Mouse (Mus musculus) intestine, postnatal 0 days (tissue): Measurements from ENCODE around the gene Ogdh. TPM values are rescaled to one million over a fixed set of nuclear protein-coding genes. Genes with fewer than 3 reads are reported as not detected.

ENCODE experiments used
- ATAC-seq: fragments of 200-750 bp; cut with Nextera tagmentation; 2 replicates; pipeline ENCODE4 v1.8.0; 2017; ENCODE audit warnings: mild to moderate bottlenecking, moderate TSS enrichment, moderate library complexity
- H3K27ac ChIP-seq: fragments of 300-500 bp; sonication (generic); 2 replicates; pipeline ENCODE4 v1.5.1; 2014; ENCODE audit warnings: mild to moderate bottlenecking, low read depth, low read length, moderate library complexity
- H3K27me3 ChIP-seq: fragments of 300-500 bp; sonication (generic); replicated peaks from 2 replicates; pipeline ENCODE4 v1.6.1; 2014; ENCODE audit warnings: low read length, mixed read lengths; ENCODE audit not compliant: control insufficient read depth, insufficient read depth
- H3K36me3 ChIP-seq: fragments of 300-500 bp; sonication (generic); 2 replicates; pipeline ENCODE4 v1.6.1; 2014; ENCODE audit warnings: mild to moderate bottlenecking, moderate library complexity; ENCODE audit not compliant: control insufficient read depth, insufficient read depth
- H3K4me1 ChIP-seq: fragments of 300-500 bp; sonication (generic); replicated peaks from 2 replicates; pipeline ENCODE4 v1.6.1; 2014; ENCODE audit warnings: antibody characterized with exemption, low read length, mixed read lengths; ENCODE audit not compliant: control insufficient read depth, insufficient read depth
- H3K4me2 ChIP-seq: fragments of 300-500 bp; sonication (generic); replicated peaks from 2 replicates; pipeline ENCODE4 v1.6.1; 2014; ENCODE audit warnings: low read depth, mild to moderate bottlenecking, moderate library complexity
- H3K4me3 ChIP-seq: fragments of 300-500 bp; sonication (generic); 2 replicates; pipeline ENCODE4 v1.5.1; 2014; ENCODE audit warnings: low read depth, low read length
- H3K9ac ChIP-seq: fragments of 300-500 bp; sonication (generic); 2 replicates; pipeline ENCODE4 v1.6.1; 2014; ENCODE audit warnings: mild to moderate bottlenecking, low read depth, low read length
- H3K9me3 ChIP-seq: fragments of 300-500 bp; sonication (generic); 2 replicates; pipeline ENCODE4 v1.6.1; 2016; ENCODE audit warnings: mixed run types; ENCODE audit not compliant: control insufficient read depth
- CTCF ChIP-seq: sonication (generic); IDR thresholded peaks from 2 replicates; pipeline ENCODE4 v1.5.1; 2016; ENCODE audit warnings: low read depth, mild to moderate bottlenecking, control low read depth, antibody characterized with exemption, moderate library complexity
- WGBS: fragments of 180-500 bp; shearing (Covaris S2); extraction: QIAGEN DNeasy Blood & Tissue Kit; methylation state at CpG from one replicate; pipeline ENCODE4 v1.1.7; 2014; 5-methylcytosine and 5-hydroxymethylcytosine counted together
- polyA plus RNA-seq: library from polyadenylated mRNA; unstranded; fragments of >200 nt; fragmentation: Nextera tagmentation; extraction: Ambion mirVana; gene quantifications from 2 replicates; pipeline ENCODE4 v1.2.1, GENCODE M21; 2015

Gene Ogdh
- polyA plus RNA-seq, 1 experiment from 2014 or later, result 141 TPM

DNA sequence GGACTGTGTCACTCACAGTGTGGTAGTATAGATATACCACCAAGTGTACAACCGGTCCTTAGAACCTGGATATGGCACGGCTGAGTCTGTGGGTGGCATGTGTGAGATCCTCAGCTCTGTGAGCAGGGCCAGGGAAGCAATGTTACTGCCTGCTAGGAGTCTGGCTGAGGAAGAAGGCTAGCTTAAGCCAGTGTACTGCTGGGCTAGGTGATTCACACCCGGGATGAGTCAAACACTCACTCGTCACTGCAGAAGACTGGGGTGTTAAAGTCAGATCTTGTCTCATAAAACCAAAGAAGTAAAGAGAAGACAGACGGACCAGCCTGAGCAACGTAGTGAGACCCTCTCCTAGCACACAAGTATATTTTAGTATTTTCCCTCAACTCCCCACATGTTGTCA, 89.5 kb downstream of the Ogdh start:
- H3K36me3 ChIP-seq, result no peaks in the 10 kb centered on the region
- 80% methylated on average over 6 of the region's 6 CpGs for WGBS
- no peaks in the 10 kb centered on the region for H3K27me3 ChIP-seq
- no peaks in the 10 kb centered on the region for H3K9me3 ChIP-seq
- no peak overlapping the region for H3K9ac ChIP-seq
- no peak overlapping the region for H3K4me2 ChIP-seq
- no peak overlapping the region for H3K27ac ChIP-seq
- H3K4me3 ChIP-seq, result no peak overlapping the region
- no peaks in the 10 kb centered on the region for H3K4me1 ChIP-seq
- no peak for ATAC-seq
- TF ChIP-seq CTCF, result no peak

DNA sequence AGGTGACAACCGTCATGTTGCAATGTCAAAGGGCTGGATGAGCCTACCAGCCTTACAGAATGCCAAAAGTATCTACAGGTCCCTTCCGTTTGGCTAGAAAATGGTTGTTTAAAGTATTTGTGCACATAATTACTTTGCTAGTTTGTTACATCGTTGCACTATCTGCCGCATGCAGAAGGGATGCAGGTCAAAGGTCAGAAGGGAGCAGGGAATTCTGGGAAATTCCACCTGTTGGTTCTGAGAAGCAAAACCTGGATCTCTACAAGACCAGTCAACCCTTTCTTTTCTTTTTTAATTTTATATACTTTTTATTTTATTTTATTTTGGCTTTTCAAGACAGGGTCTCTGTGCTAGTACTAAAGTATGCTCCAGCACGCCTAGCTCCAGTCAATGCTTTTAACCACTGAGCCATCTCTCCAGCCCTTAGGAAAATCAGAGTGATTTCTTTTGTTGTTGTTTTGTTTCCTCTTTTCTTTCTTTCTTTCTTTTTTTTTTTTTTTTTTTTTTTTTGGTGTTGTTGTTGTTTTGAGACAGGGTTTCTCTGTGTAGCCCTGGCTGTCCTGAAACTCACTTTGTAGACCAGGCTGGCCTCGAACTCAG, 96.8 kb downstream of the Ogdh start:
- H3K27ac ChIP-seq, result peak overlapping the region; percentile 94
- H3K4me2 ChIP-seq, result no peak overlapping the region; the same call in 1 of the 2 replicates
- no peak for ATAC-seq
- TF ChIP-seq CTCF, result no peak
- peak overlapping the region; percentile 86; the same call in 1 of the 2 replicates for H3K4me3 ChIP-seq
- no peak overlapping the region for H3K9ac ChIP-seq
- no peaks in the 10 kb centered on the region; the same call in 1 of the 2 replicates for H3K36me3 ChIP-seq
- H3K27me3 ChIP-seq, result no peaks in the 10 kb centered on the region
- no peaks in the 10 kb centered on the region for H3K9me3 ChIP-seq
- WGBS, result 80% methylated on average over 6 of the region's 6 CpGs
- peaks cover 4% of the 10 kb centered on the region; the same call in 1 of the 2 replicates for H3K4me1 ChIP-seq

DNA sequence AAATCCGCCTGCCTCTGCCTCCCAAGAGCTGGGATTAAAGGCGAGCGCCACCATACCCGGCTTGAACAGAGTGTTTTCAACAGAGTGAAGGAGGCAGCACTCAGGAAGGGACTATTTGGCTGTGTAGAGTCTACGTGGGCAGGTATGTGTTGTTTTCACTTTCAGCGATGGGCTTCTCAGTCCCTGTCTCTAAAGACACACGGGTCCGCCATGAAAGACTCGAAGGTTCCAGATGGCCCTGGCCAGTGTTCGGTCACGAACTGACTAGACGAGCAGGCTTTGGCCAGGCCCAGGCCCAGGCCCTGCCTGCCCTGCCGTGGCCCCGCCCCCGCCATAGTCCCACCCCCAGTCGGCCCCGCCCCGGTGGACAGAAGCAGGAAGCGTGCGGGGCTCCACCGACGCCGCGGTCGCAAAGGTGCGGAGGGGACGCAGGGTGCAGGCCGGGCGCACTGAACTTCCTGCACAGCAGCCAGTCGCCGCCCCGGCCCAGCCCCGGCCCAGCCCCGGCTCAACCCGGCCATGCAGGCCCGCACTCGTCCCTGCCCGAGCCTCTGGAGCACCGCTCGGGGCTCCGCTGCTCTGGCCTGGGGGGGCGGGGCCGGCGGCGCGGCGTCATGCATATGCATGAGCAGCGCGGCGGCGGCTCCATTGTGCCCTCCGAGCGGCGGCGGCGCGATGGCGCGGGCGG, 97.4 kb downstream of the Ogdh start, which contains the start of gene Zmiz2:
Gene Zmiz2, plus strand, starts transcription at position 349 of the 688 bp plus-strand sequence.
- no peak for TF ChIP-seq CTCF
- H3K4me1 ChIP-seq, result peaks cover 4% of the 10 kb centered on the region; the same call in 1 of the 2 replicates
- H3K9me3 ChIP-seq, result no peaks in the 10 kb centered on the region
- peak within 1 kb of the TSS; percentile 94 for H3K4me2 ChIP-seq
- H3K9ac ChIP-seq, result peak within 1 kb of the TSS; percentile 83
- WGBS, result 7% methylated on average over 41 of the region's 60 CpGs
- peak within 1 kb of the TSS; percentile 94 for H3K27ac ChIP-seq
- ATAC-seq, result peak; percentile 98
- H3K27me3 ChIP-seq, result no peaks in the 10 kb centered on the region
- peak within 1 kb of the TSS; percentile 86 for H3K4me3 ChIP-seq
- no peaks in the 10 kb centered on the region; the same call in 1 of the 2 replicates for H3K36me3 ChIP-seq

DNA sequence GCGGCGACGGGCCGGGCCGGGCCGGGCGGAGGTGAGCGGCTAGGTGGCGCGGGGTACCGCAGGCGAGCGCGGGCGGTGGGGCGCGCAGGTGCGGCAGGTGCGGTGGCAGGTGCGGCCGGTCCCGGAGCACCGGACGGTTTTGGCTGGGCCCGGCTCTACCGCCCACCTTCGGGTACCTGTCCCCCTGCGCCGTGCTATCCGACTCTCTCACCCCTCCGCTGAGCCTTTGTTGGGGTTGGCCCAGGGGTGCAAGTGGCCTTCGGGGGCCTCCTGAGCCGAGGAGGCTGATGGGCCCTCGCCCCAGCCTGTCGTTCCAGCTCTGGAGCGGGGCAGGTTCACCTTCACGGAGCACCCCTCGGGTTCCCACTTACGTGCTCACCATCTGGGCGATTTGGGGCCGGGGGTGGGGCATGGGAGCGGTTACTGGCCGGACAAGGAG, 98.1 kb downstream of the Ogdh start:
- WGBS, result 0% methylated on average over 34 of the region's 43 CpGs
- peak overlapping the region; percentile 94 for H3K4me2 ChIP-seq
- H3K9ac ChIP-seq, result peak overlapping the region; percentile 83
- peak; percentile 55; the same call in 1 of the 2 replicates for ATAC-seq
- peaks cover 4% of the 10 kb centered on the region; the same call in 1 of the 2 replicates for H3K4me1 ChIP-seq
- no peaks in the 10 kb centered on the region for H3K9me3 ChIP-seq
- peak overlapping the region; percentile 94 for H3K27ac ChIP-seq
- no peak for TF ChIP-seq CTCF
- H3K4me3 ChIP-seq, result peak overlapping the region; percentile 86
- H3K27me3 ChIP-seq, result no peaks in the 10 kb centered on the region
- H3K36me3 ChIP-seq, result peaks cover 2% of the 10 kb centered on the region

DNA sequence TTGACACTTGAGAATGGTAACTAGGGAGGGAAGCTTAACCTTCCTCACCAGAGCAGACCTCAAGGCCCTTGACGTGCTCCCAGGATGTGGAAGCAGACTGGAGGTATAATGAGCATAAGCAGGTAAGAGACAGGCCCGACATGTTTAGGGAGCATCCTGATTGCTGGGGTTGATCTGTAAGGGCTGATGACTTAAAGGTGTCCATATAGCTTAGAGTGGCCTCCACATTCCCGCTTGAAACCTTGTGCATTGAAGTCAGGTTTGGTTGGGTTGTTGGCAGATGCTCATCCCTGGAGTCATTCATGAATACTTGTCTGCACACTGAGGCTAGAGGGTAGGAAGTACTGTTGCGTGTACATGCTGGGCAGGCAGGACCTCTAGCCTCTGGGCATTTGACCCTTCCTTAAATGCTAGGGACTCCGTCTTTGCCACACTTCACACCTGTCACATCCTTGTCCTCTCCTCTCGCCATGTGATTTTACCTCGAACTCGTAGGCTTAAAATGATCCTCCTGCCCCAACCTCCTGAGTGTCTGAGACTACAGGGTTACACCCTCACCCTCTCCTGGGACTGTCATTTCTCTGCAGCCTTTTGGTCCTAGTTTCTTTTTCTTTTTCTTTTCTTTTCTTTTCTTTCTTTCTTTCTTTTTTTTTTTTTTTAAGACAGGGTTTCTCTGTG, 99.1 kb downstream of the Ogdh start:
- Histone ChIP-seq H3K4me1 (peaks cover 4% of the 10 kb centered on the region; the same call in 1 of the 2 replicates), H3K9me3 (no peaks in the 10 kb centered on the region), H3K9ac (peak overlapping the region; percentile 83; the same call in 1 of the 2 replicates), H3K27me3 (no peaks in the 10 kb centered on the region), H3K36me3 (peaks cover 13% of the 10 kb centered on the region), H3K4me2 (peak overlapping the region; percentile 94), H3K27ac (no peak overlapping the region), H3K4me3 (peak overlapping the region; percentile 86)
- 77% methylated on average over 8 of the region's 8 CpGs for WGBS
- no peak for ATAC-seq
- TF ChIP-seq CTCF, result no peak
